ENCODE assay signal across 14 mouse cellular contexts in the genomic region with DNA sequence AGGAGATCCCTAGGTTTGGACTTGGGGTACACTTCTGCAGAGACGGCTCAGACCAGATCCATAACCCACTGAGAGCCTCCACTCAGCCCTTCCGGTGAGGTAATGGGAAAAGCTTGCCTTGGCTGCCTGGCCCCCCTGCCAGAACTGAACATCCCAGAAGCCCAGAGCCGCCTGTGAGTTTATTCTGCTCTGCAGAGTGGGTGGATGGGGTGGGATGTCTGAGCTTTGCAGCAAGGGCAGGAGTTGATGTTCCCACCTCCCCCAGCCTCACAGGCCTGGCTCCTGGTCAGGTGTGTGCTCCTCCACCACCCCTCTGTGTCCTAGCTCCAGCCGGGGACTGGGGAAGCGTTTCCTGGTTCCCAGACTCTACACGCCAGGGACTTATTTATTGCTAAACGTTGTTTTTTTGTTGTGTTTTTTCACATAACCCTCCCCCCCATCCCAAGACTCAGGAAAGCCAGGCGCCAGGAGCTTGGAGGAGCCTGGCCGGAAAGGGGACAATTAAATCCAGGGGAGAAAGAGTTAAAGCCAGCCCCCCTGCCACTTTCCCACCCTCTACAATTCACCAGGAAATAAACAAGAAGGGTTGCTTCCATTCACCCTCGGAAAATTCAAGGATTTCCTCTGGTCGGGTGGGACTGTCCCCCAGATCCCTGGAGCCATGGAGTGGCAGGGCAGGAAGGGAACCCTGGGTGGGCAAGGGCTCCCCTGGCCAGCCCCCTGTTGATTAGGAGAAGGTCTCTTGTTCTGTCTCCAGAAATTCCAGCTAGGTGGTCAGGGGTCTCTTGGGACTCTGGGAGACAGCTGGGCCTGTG. TPM values are rescaled to one million over a fixed set of nuclear protein-coding genes. Genes with fewer than 3 reads are reported as not detected.
A peak's percentile ranks its signal among the peaks of the same experiment; 100 is the strongest.
DNase-seq lines count a peak whose midpoint lies in the region; ATAC-seq and TF ChIP-seq lines count a peak whose summit lies in the region.
"Had no signal": no experiment of that assay in that cellular context is flagged by ENCODE, and none has a peak within 500 bp of the region (broad histone marks: within the 10 kb centered on the region; RNA-seq: fewer than 3 reads in every experiment).

No protein-coding gene starts in this region.

- H3K79me2 ChIP-seq in heart, adult 2 months (replicated peaks; ENCODE audit: control insufficient read depth, insufficient read depth, low read length): no peaks in the 10 kb centered on the region

- no peak overlapping the region for H3K4me2 ChIP-seq in kidney, embryonic 14.5 days (replicated peaks; ENCODE audit: low read depth, low read length)
- H3K4me2 ChIP-seq in intestine, embryonic 14.5 days (ENCODE audit: low read length): 0 out of 2 replicates have a peak overlapping the region, but pooled peaks have one; percentile 7
- no peak overlapping the region for H3K4me2 ChIP-seq in midbrain, embryonic 16.5 days (ENCODE audit: low read length)
- H3K4me2 ChIP-seq: liver, embryonic 13.5 days had no signal

- peak; percentile 26; the same call in 1 of the 2 replicates for ATAC-seq in kidney, embryonic 14.5 days (ENCODE audit: low FRiP score, low TSS enrichment)
- no peak; the same call in 1 of the 2 replicates for ATAC-seq in intestine, embryonic 14.5 days (replicated peaks; ENCODE audit: low FRiP score, low TSS enrichment, low read depth)
- no peak for ATAC-seq in midbrain, embryonic 16.5 days

- no peaks in the 10 kb centered on the region for H3K27me3 ChIP-seq in kidney, embryonic 14.5 days (ENCODE audit: control insufficient read depth, insufficient read depth, low read length)
- no peaks in the 10 kb centered on the region for H3K27me3 ChIP-seq in heart, adult 2 months (ENCODE audit: control insufficient read depth, insufficient read depth, low read length)
- no peaks in the 10 kb centered on the region for H3K27me3 ChIP-seq in intestine, embryonic 14.5 days (replicated peaks; ENCODE audit: control insufficient read depth, insufficient read depth, low read length)
- H3K27me3 ChIP-seq in midbrain, embryonic 16.5 days (ENCODE audit: control insufficient read depth, insufficient read depth, low read depth, low read length): no peaks in the 10 kb centered on the region
- H3K27me3 ChIP-seq: CH12.LX; liver, embryonic 13.5 days had no signal

- 33% methylated on average over 11 of the region's 11 CpGs for WGBS in kidney, embryonic 14.5 days
- WGBS in heart, adult 2 months: 57% methylated on average over 11 of the region's 11 CpGs
- 30% methylated on average over 11 of the region's 11 CpGs for WGBS in intestine, embryonic 14.5 days
- WGBS in midbrain, embryonic 16.5 days: 52% methylated on average over 11 of the region's 11 CpGs

- peaks cover 22% of the 10 kb centered on the region for H3K4me1 ChIP-seq in kidney, embryonic 14.5 days (ENCODE audit: control insufficient read depth, insufficient read depth, low read length)
- peaks cover 21% of the 10 kb centered on the region for H3K4me1 ChIP-seq in heart, adult 2 months (ENCODE audit: control insufficient read depth, insufficient read depth, low read length)
- H3K4me1 ChIP-seq in intestine, embryonic 14.5 days (replicated peaks; ENCODE audit: control insufficient read depth, insufficient read depth, low read length): peaks cover 24% of the 10 kb centered on the region
- peaks cover 2% of the 10 kb centered on the region; the same call in 1 of the 2 replicates for H3K4me1 ChIP-seq in midbrain, embryonic 16.5 days (ENCODE audit: control insufficient read depth, insufficient read depth, low read length)

- no peak overlapping the region for H3K9ac ChIP-seq in kidney, embryonic 14.5 days (ENCODE audit: low read depth, low read length)
- H3K9ac ChIP-seq in heart, adult 2 months (ENCODE audit: low read depth, low read length): no peak overlapping the region; the same call in 1 of the 2 replicates
- no peak overlapping the region for H3K9ac ChIP-seq in intestine, embryonic 14.5 days (ENCODE audit: low read length)
- H3K9ac ChIP-seq in midbrain, embryonic 16.5 days (ENCODE audit: low read depth, low read length): no peak overlapping the region
- H3K9ac ChIP-seq: liver, embryonic 13.5 days had no signal

- no peak for TF ChIP-seq POLR2A in heart, adult 2 months (IDR thresholded peaks at IDR 0.05; ENCODE audit: insufficient read depth, low read depth, low read length)

- 0 out of 2 replicates have a peak, but pooled peaks have one; percentile 39 for TF ChIP-seq EP300 in heart, adult 2 months (IDR thresholded peaks at IDR 0.05; ENCODE audit: insufficient read depth, low read depth, low read length)

- H3K9me3 ChIP-seq in kidney, embryonic 14.5 days (ENCODE audit: control insufficient read depth, low read length): no peaks in the 10 kb centered on the region
- H3K9me3 ChIP-seq in intestine, embryonic 14.5 days (ENCODE audit: control insufficient read depth, low read length): no peaks in the 10 kb centered on the region
- no peaks in the 10 kb centered on the region for H3K9me3 ChIP-seq in midbrain, embryonic 16.5 days (replicated peaks; ENCODE audit: control insufficient read depth, low read length, poor library complexity, severe bottlenecking)
- H3K9me3 ChIP-seq: liver, embryonic 13.5 days had no signal

- intact Hi-C loops in heart, adult 2 months (cut with DNase I): loop anchor here (2.0 kb wide), 1 partner anchor 34 kb away; no protein-coding TSS in a partner anchor

- no peak overlapping the region for H3K4me3 ChIP-seq in kidney, embryonic 14.5 days (ENCODE audit: low read length)
- H3K4me3 ChIP-seq in heart, adult 2 months: no peak overlapping the region
- no peak overlapping the region for H3K4me3 ChIP-seq in intestine, embryonic 14.5 days (ENCODE audit: low read depth, low read length)
- no peak overlapping the region for H3K4me3 ChIP-seq in midbrain, embryonic 16.5 days (ENCODE audit: low read depth, low read length)
- H3K4me3 ChIP-seq: liver, embryonic 13.5 days had no signal

- no peak for DNase-seq in kidney, adult 9 months
- DNase-seq in heart, adult 2 months: peak in 1 of 2 experiments; percentile 55
- no peak for DNase-seq in intestine, embryonic 14.5 days (ENCODE audit: low spot score)
- DNase-seq in cerebellum, postnatal 10 days: no peak
- DNase-seq in thymus, postnatal 14 days: no peak
- no peak for DNase-seq in cerebellum, postnatal 4 days (ENCODE audit: low spot score in 2 of 2)
- DNase-seq: liver, embryonic 13.5 days; thymus, postnatal 25 days had no signal

- no peaks in the 10 kb centered on the region for H3K36me3 ChIP-seq in kidney, embryonic 14.5 days (ENCODE audit: control insufficient read depth, insufficient read depth, low read length)
- H3K36me3 ChIP-seq in heart, adult 2 months (ENCODE audit: control insufficient read depth, insufficient read depth, low read length): no peaks in the 10 kb centered on the region
- H3K36me3 ChIP-seq in intestine, embryonic 14.5 days (ENCODE audit: control insufficient read depth, insufficient read depth, low read length): no peaks in the 10 kb centered on the region
- no peaks in the 10 kb centered on the region for H3K36me3 ChIP-seq in midbrain, embryonic 16.5 days (ENCODE audit: control insufficient read depth, insufficient read depth, low read length)
- H3K36me3 ChIP-seq: liver, embryonic 13.5 days had no signal

- TF ChIP-seq CTCF in heart, adult 2 months (IDR thresholded peaks at IDR 0.05): no peak

- H3K27ac ChIP-seq in kidney, embryonic 14.5 days (ENCODE audit: low read depth, low read length): peak overlapping the region; percentile 91; the same call in 1 of the 2 replicates
- H3K27ac ChIP-seq in heart, adult 2 months: peak overlapping the region; percentile 77
- H3K27ac ChIP-seq in intestine, embryonic 14.5 days (ENCODE audit: low read depth): peak overlapping the region; percentile 76
- peak overlapping the region; percentile 38; the same call in 1 of the 2 replicates for H3K27ac ChIP-seq in midbrain, embryonic 16.5 days (ENCODE audit: low read length)
- H3K27ac ChIP-seq: liver, embryonic 13.5 days had no signal

RNA-seq across cellular contexts. Expression of a gene that starts 10.2 kb away (rescaled TPM):
- polyA plus RNA-seq in kidney, embryonic 14.5 days (2014; fragmentation: Nextera tagmentation; extraction: Ambion mirVana): 33.4 and 45.1 TPM in 2 replicates
- total RNA-seq in heart, adult 2 months (2021): 10 to 100 TPM; 31.6 to 32.4 TPM
- polyA plus RNA-seq in heart, adult 2 months (2012; rRNA removed): 22.0 and 23.2 TPM in 2 replicates
- polyA plus RNA-seq in intestine, embryonic 14.5 days (2014; fragmentation: Nextera tagmentation; extraction: Ambion mirVana): 21.6 and 24.3 TPM in 2 replicates
- 10.7 and 11.4 TPM in 2 replicates for polyA plus RNA-seq in midbrain, embryonic 16.5 days (2015; fragmentation: Nextera tagmentation; extraction: Ambion mirVana)

RNA-seq across cellular contexts. Expression of a gene that starts 53.2 kb away (rescaled TPM):
- 172 and 194 TPM in 2 replicates for polyA plus RNA-seq in kidney, embryonic 14.5 days (2014; fragmentation: Nextera tagmentation; extraction: Ambion mirVana)
- total RNA-seq in heart, adult 2 months (2021): 100 to 1,000 TPM; 102 to 111 TPM
- 499 and 610 TPM in 2 replicates for polyA plus RNA-seq in heart, adult 2 months (2012; rRNA removed)
- polyA plus RNA-seq in intestine, embryonic 14.5 days (2014; fragmentation: Nextera tagmentation; extraction: Ambion mirVana): 129 and 135 TPM in 2 replicates
- 62.0 and 64.4 TPM in 2 replicates for polyA plus RNA-seq in midbrain, embryonic 16.5 days (2015; fragmentation: Nextera tagmentation; extraction: Ambion mirVana)

RNA-seq across cellular contexts. Expression of a gene that starts 59.8 kb away (rescaled TPM):
- not detected in 2 replicates for polyA plus RNA-seq in kidney, embryonic 14.5 days (2014; fragmentation: Nextera tagmentation; extraction: Ambion mirVana)
- not detected for total RNA-seq in heart, adult 2 months (2021)
- not detected in 2 replicates for polyA plus RNA-seq in heart, adult 2 months (2012; rRNA removed)
- polyA plus RNA-seq in intestine, embryonic 14.5 days (2014; fragmentation: Nextera tagmentation; extraction: Ambion mirVana): not detected in 2 replicates
- 0.30 TPM in 1 of 2 replicates, not detected in the other for polyA plus RNA-seq in midbrain, embryonic 16.5 days (2015; fragmentation: Nextera tagmentation; extraction: Ambion mirVana)
- total RNA-seq: adrenal gland, adult 18-20 months; CH12.LX had no signal
- polyA plus RNA-seq: cortical plate, adult 2 months; gonadal fat pad, adult 2 months; liver, embryonic 13.5 days had no signal

Comparison
In these comparisons a context has a peak if more than half of its experiments do, and no peak if none do; other contexts are left out.
1. H3K27ac ChIP-seq: peak in every context shown above with its lines; median percentile 91 in kidney, embryonic 14.5 days; 77 in heart, adult 2 months; 76 in intestine, embryonic 14.5 days; 38 in midbrain, embryonic 16.5 days.